Mouse (Mus musculus): Measurements from ENCODE around the gene Rbbp9. TPM values are rescaled to one million over a fixed set of nuclear protein-coding genes. Genes with fewer than 3 reads are reported as not detected.

Rbbp9 gene
- polyA plus RNA-seq, 1 experiment from 2014 or later: 60.7 TPM

DNA sequence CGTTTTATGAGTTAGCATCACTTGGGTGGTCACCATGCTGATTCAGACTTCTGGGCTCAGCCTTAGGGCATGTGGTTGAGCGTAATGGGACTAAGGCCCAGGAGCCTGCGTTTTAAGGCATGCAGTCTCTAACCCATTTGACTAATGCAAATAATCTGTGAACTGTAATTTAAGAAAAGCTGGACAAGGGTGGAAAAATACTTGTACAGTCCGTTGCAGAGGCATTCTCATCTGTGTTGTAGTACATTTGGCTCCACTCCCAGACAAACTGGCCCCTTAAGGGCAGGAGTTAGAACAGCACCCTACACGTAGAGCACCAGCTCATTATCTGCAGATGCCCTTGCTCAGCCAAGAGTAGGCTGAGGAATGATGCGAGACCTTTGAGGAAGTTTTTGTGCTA, 6.0 kb downstream of the Rbbp9 start:
- Histone ChIP-seq H3K4me1 (peaks cover 5% of the 10 kb centered on the region), H3K9me3 (no peaks in the 10 kb centered on the region), H3K27ac (no peak overlapping the region), H3K4me3 (no peak overlapping the region), H3K36me3 (replicated peaks) (peaks cover 89% of the 10 kb centered on the region), H3K27me3 (ENCODE audit: poor library complexity, severe bottlenecking) (no peaks in the 10 kb centered on the region)
- no peak for DNase-seq (ENCODE audit: extremely low spot score, low spot score)
- 90% methylated on average over 6 of the region's 6 CpGs for WGBS

DNA sequence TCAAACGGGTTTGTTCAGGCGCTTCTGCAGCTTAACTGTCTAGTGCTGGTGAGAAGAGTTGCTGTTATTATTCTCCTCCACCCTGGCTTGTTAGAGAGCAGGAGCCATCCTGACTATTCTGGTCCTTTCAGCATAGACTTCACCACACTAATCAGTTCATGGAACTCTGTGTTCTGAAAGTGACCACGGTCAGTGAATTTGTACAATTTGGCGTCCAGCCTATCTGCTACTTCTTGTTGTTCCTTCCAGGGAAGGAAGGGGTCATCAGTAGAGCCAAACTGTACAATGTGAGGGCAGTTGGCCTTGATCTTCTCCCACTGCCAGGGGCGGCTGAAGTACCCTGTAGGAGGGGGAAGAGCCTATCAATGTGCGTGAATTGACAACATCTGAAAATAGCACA, 7.0 kb downstream of the Rbbp9 start:
- no peaks in the 10 kb centered on the region for H3K27me3 ChIP-seq (ENCODE audit: poor library complexity, severe bottlenecking)
- H3K4me1 ChIP-seq: no peaks in the 10 kb centered on the region
- no peak for DNase-seq (ENCODE audit: extremely low spot score, low spot score)
- no peaks in the 10 kb centered on the region for H3K9me3 ChIP-seq
- H3K27ac ChIP-seq: no peak overlapping the region
- H3K4me3 ChIP-seq: no peak overlapping the region
- peaks cover 98% of the 10 kb centered on the region for H3K36me3 ChIP-seq (replicated peaks)
- 93% methylated on average over 6 of the region's 6 CpGs for WGBS

DNA sequence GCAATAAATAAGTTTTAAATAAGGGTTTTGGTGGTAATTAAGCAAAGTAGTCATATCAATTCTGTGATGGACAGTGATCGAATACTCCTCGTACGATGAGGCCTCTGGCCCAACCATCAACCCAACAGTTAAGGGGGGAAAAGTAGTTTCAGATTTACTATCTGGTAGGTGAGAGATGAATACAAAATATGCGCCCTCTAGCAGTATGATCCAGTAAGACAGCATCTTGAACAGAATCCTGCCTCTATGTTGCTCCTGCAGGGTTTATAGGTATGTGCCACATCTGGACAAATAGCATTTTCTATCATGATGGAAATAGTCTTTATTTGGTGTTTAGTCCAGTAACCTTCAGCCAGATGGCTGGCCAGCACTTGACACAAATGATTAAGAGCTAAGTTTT, 9.4 kb downstream of the Rbbp9 start:
- H3K36me3 ChIP-seq (replicated peaks): peaks cover 98% of the 10 kb centered on the region
- H3K27me3 ChIP-seq (ENCODE audit: poor library complexity, severe bottlenecking): no peaks in the 10 kb centered on the region
- H3K4me1 ChIP-seq: no peaks in the 10 kb centered on the region
- WGBS: 88% methylated on average over 4 of the region's 4 CpGs
- H3K4me3 ChIP-seq: no peak overlapping the region
- DNase-seq (ENCODE audit: extremely low spot score, low spot score): no peak
- no peak overlapping the region for H3K27ac ChIP-seq
- H3K9me3 ChIP-seq: no peaks in the 10 kb centered on the region

DNA sequence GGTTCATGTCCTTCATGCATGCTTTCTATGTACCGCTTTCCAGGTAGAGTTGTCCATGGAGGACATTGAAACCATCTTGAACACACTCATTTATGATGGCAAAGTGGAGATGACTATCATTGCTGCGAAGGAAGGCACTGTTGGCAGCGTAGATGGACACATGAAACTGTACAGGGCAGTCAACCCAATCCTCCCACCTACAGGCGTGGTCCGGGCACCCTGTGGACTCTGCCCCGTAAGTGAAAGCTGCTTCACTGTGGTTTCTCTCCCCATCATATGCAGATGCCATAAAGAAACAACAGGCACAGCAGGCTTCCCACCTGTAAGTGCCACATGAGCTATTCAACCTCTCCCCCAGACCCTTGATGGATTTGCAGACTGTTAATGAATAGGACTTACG, 13.5 kb downstream of the Rbbp9 start:
- Histone ChIP-seq H3K27ac (no peak overlapping the region), H3K27me3 (ENCODE audit: poor library complexity, severe bottlenecking) (no peaks in the 10 kb centered on the region), H3K36me3 (replicated peaks) (peaks cover 100% of the 10 kb centered on the region), H3K4me3 (no peak overlapping the region), H3K9me3 (no peaks in the 10 kb centered on the region; the same call in 1 of the 2 replicates), H3K4me1 (no peaks in the 10 kb centered on the region)
- DNase-seq (ENCODE audit: extremely low spot score, low spot score): no peak
- WGBS: 95% methylated on average over 7 of the region's 7 CpGs

DNA sequence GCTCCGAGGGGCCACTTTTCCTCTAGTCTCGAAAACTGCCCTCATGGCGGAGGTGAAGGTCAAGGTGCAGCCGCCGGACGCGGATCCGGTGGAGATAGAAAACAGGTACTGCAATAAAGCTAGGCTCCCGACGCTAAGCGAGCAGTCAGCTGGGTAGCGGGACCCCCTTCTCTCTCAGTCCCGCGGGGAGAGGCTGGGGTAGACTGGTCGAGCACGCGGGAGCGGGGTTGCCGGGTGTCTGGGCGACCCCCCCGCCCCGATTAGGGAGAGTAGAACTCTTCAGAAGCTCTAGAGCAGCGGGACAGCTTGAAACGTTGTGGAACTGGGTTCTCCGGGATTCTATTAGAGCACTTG, 22.9 kb downstream of the Rbbp9 start:
- Histone ChIP-seq H3K4me1 (peaks cover 21% of the 10 kb centered on the region), H3K36me3 (replicated peaks) (peaks cover 28% of the 10 kb centered on the region), H3K9me3 (no peaks in the 10 kb centered on the region), H3K27me3 (ENCODE audit: poor library complexity, severe bottlenecking) (peaks cover 14% of the 10 kb centered on the region), H3K4me3 (peak overlapping the region; percentile 92), H3K27ac (peak overlapping the region; percentile 90)
- DNase-seq (ENCODE audit: extremely low spot score, low spot score): no peak
- 0% methylated on average over 25 of the region's 25 CpGs for WGBS

DNA sequence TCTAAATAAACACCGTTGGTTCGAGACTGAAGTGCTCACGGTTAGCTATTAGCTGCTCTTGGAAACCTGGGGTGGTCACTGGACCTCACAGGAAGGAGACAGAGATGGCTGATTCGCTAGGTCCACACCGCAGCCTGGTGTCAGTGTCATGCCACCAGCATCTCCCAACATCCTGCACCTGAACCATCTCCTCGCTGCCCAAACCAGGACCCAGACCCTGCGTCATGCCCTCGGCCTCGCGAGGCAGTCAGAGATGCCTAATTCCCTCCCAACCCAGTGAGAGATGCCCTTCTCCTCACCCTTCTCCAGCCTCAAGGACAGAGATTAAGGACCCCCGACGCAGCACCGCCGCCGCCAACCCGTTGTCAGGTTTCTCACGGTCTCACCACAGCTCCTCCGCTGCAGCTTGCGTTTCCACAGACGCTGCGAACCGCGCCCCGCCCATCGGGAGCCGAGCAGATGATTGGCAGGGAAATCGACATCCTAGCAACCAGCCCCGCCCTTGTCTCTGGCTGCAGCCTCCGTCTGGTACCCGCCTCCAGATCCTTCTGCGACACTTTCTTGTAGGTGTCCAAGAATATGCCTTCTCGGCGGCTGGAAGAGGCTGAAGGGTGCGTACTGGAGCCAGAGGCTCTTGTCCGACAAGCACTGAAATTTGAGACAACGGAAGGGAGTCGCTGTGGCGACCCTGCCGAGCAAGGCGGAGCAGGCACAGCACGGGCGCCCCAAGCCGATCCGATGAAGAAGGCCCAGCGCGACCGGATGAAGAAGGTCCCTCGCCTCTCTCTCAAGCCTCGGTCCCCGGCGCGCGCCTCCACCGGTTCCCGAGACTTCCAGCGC, 23.5 kb downstream of the Rbbp9 start, which contains the start of the genes Dzank1 and Polr3f:
Gene Dzank1 (minus strand): TSS at position 434 of the 840 bp plus-strand sequence.
Gene Polr3f (plus strand): TSS at position 738 of the 840 bp plus-strand sequence.
- H3K4me3 ChIP-seq: peak within 1 kb of the TSS; percentile 92
- peaks cover 14% of the 10 kb centered on the region for H3K27me3 ChIP-seq (ENCODE audit: poor library complexity, severe bottlenecking)
- H3K9me3 ChIP-seq: no peaks in the 10 kb centered on the region
- peak within 1 kb of the TSS; percentile 90 for H3K27ac ChIP-seq
- DNase-seq (ENCODE audit: extremely low spot score, low spot score): peak; percentile 95
- H3K36me3 ChIP-seq (replicated peaks): peaks cover 22% of the 10 kb centered on the region
- H3K4me1 ChIP-seq: peaks cover 21% of the 10 kb centered on the region
- 1% methylated on average over 56 of the region's 56 CpGs for WGBS

DNA sequence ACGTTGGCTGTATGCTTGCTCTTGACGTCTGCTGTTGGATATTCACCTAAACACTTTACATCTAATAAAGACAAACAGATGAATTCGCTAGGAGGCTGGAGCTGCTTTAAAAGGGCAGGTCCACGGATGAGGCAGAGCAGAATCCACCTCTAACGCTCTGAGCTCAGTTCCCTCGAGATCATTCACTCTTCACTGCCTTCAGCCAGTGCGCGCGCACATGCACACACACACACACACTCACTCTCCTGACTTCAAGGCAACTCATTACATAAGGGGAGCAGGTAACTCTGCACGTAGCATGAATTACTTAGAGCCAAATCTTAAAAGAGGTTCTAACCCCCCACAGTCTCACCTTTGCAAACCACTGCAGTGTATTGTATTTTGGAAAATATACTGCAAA, 24.8 kb downstream of the Rbbp9 start:
- no peak for DNase-seq (ENCODE audit: extremely low spot score, low spot score)
- 63% methylated on average over 10 of the region's 10 CpGs for WGBS
- no peak overlapping the region for H3K27ac ChIP-seq
- H3K4me3 ChIP-seq: no peak overlapping the region
- H3K9me3 ChIP-seq: no peaks in the 10 kb centered on the region
- H3K27me3 ChIP-seq (ENCODE audit: poor library complexity, severe bottlenecking): peaks cover 14% of the 10 kb centered on the region
- H3K36me3 ChIP-seq (replicated peaks): peaks cover 12% of the 10 kb centered on the region
- H3K4me1 ChIP-seq: peaks cover 21% of the 10 kb centered on the region

DNA sequence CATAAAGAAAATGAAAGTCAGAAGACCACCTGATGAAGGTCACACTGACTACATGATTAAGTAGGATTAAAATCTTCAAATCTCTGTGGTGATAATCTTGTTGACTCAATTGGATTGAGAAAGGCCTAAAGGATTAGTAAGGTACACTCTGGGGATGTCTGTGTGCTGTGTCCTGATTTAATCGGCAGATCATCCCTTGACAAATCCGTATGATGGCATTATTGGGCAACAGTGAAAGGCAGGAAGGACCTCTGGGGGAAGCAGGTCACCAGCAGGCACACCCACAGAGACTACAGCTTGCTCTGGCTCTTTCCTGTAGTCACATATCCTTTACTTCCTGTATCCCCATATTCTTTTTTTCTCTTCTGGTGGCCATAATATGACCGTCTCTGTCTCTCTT, 30.9 kb downstream of the Rbbp9 start:
- H3K4me3 ChIP-seq: no peak overlapping the region
- no peaks in the 10 kb centered on the region for H3K27me3 ChIP-seq (ENCODE audit: poor library complexity, severe bottlenecking)
- 79% methylated on average over 3 of the region's 3 CpGs for WGBS
- no peak overlapping the region for H3K27ac ChIP-seq
- H3K9me3 ChIP-seq: no peaks in the 10 kb centered on the region
- no peak for DNase-seq (ENCODE audit: extremely low spot score, low spot score)
- H3K36me3 ChIP-seq (replicated peaks): no peaks in the 10 kb centered on the region
- H3K4me1 ChIP-seq: no peaks in the 10 kb centered on the region

DNA sequence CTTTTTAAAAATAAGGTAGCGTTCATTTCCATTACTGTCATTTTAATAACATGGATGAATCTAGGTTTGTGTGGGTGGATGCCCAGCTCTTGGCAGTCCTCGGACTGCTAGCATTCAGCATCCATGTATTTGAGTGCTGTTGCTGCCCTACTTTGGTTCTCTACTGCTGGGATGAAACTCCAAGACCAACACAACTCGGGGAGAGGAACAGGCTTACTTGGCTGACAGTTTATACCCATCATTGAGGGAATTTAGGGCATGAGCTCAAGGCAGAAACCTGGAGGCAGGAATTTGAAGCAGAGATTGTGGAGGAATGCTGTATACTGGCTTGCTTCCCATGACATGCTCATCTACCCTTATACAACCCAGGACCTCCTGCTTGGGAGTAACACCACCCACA, 36.0 kb downstream of the Rbbp9 start:
- Histone ChIP-seq H3K27me3 (ENCODE audit: poor library complexity, severe bottlenecking) (no peaks in the 10 kb centered on the region), H3K9me3 (no peaks in the 10 kb centered on the region), H3K36me3 (replicated peaks) (no peaks in the 10 kb centered on the region), H3K4me3 (no peak overlapping the region), H3K27ac (no peak overlapping the region), H3K4me1 (no peaks in the 10 kb centered on the region)
- DNase-seq (ENCODE audit: extremely low spot score, low spot score): no peak
- WGBS: 88% methylated on average over 3 of the region's 3 CpGs

DNA sequence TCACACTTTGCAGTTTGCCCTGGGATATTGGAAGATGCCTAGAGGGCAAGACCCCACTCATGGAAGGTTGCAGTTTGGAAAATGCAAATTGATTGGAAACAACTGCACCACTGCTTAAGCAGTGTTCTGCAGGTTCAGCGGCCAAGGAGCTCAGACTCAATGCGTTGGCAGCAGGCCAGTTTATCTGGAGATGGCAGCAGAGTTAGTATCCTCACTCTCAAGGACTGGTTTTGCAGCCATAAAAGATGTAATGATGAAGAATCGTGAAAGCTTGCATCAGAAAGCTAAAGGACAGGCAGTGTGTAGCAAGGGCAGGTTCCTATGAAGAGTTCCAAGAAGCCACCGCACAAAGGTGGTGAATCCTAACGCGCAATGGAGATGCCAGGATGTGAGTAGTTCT, 48.5 kb downstream of the Rbbp9 start:
- Histone ChIP-seq H3K4me1 (no peaks in the 10 kb centered on the region), H3K27me3 (ENCODE audit: poor library complexity, severe bottlenecking) (no peaks in the 10 kb centered on the region), H3K4me3 (no peak overlapping the region), H3K9me3 (no peaks in the 10 kb centered on the region), H3K27ac (no peak overlapping the region), H3K36me3 (replicated peaks) (no peaks in the 10 kb centered on the region)
- WGBS: 94% methylated on average over 6 of the region's 6 CpGs
- DNase-seq (ENCODE audit: extremely low spot score, low spot score): no peak

Other genes with a start within 250 kb of the Rbbp9 start
- 0.20 and 0.36 TPM in 2 replicates for gene Ovol2, start 218.7 kb downstream of the Rbbp9 start, polyA plus RNA-seq (2016; fragmentation: Nextera tagmentation; extraction: Ambion mirVana)
- 64.7 and 65.7 TPM in 2 replicates for gene Kat14, start 181.9 kb downstream of the Rbbp9 start, polyA plus RNA-seq (2016; fragmentation: Nextera tagmentation; extraction: Ambion mirVana)
- gene Pet117, start 181.9 kb downstream of the Rbbp9 start, polyA plus RNA-seq (2016; fragmentation: Nextera tagmentation; extraction: Ambion mirVana): 0.81 TPM in 1 of 2 replicates, not detected in the other
- 2.1 and 2.8 TPM in 2 replicates for gene Dzank1, start 23.5 kb downstream of the Rbbp9 start, polyA plus RNA-seq (2016; fragmentation: Nextera tagmentation; extraction: Ambion mirVana)
- gene Polr3f, start 23.2 kb downstream of the Rbbp9 start, polyA plus RNA-seq (2016; fragmentation: Nextera tagmentation; extraction: Ambion mirVana): 35.1 and 36.1 TPM in 2 replicates
- 124 and 131 TPM in 2 replicates for gene Sec23b, start 5.4 kb upstream of the Rbbp9 start, polyA plus RNA-seq (2016; fragmentation: Nextera tagmentation; extraction: Ambion mirVana)
- 31.2 and 31.5 TPM in 2 replicates for gene Smim26, start 43.2 kb upstream of the Rbbp9 start, polyA plus RNA-seq (2016; fragmentation: Nextera tagmentation; extraction: Ambion mirVana)
- gene Dtd1, start 49.0 kb upstream of the Rbbp9 start, polyA plus RNA-seq (2016; fragmentation: Nextera tagmentation; extraction: Ambion mirVana): 37.7 and 40.4 TPM in 2 replicates

Measured in forebrain, embryonic 10.5 days (tissue).